Mouse (Mus musculus): ENCODE measurements around the gene Tfrc. TPM values are rescaled to one million over a fixed set of nuclear protein-coding genes. Genes with fewer than 3 reads are reported as not detected.

The Tfrc gene
- polyA plus RNA-seq, 1 experiment from 2014 or later, result 62.0 TPM

DNA sequence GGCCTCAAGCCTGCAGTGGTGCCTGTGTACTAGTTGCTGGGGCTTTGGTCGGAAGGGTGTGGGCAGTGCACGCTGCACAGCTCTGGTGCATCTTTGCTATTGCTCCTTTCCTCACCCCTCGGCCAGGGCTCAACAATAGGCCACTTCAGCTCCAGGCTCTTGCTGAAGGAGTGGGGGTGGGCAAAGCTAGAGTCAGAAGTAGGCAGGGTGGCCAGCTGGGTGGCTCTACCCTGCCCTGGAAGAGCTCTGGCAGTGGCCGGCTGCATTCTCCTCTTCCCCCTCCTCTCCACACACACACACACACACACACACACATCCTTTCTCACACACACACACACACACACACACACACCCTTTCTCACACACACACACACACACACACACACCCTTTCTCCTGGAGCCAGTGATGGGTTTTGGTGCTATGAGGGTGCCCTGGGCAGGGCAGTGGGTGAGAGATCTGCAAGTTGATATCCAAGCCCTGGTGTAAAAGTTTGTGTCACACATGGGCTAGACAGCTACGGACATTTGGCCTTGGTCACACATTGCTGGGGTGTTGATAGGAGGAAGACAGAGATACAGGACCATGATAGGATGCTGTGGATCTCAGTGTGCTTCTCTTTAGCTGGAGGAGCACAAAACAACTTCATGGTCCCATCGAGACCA is 45.5 kb downstream of the Tfrc start:
- no peaks in the 10 kb centered on the region for H3K9me3 ChIP-seq (ENCODE audit: control insufficient read depth, low read length)
- no peak for ATAC-seq (ENCODE audit: low FRiP score, low TSS enrichment)
- H3K9ac ChIP-seq (ENCODE audit: low read depth, low read length), result no peak overlapping the region
- no peak overlapping the region for H3K4me2 ChIP-seq (replicated peaks; ENCODE audit: low read depth, low read length)
- no peak overlapping the region for H3K4me3 ChIP-seq (ENCODE audit: low read length)
- H3K27ac ChIP-seq (ENCODE audit: low read depth, low read length), result no peak overlapping the region
- 84% methylated on average over 6 of the region's 6 CpGs for WGBS
- peaks cover 20% of the 10 kb centered on the region for H3K4me1 ChIP-seq (ENCODE audit: control insufficient read depth, insufficient read depth, low read length)
- no peaks in the 10 kb centered on the region for H3K36me3 ChIP-seq (ENCODE audit: control insufficient read depth, insufficient read depth, low read length)
- H3K27me3 ChIP-seq (ENCODE audit: control insufficient read depth, insufficient read depth, low read length), result no peaks in the 10 kb centered on the region

DNA sequence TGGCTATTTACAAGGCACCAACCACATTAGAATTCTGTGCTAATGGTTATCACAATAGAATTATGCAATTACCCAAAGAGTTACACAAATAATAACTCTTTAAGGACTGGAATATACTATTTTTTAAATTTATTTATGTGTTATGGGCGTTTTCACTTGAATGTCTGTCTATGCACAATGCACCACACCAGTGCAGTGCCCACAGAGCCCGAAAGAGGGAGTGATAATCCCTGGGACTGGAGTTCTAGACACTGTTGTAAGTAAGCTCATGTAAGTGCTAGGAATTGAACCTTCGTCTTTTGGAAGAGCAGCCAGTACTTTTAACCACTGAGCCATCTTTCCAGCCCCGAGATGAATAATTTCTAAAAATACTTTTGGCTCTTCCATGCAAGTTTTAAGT is 46.8 kb downstream of the Tfrc start:
- no peaks in the 10 kb centered on the region for H3K9me3 ChIP-seq (ENCODE audit: control insufficient read depth, low read length)
- H3K27ac ChIP-seq (ENCODE audit: low read depth, low read length), result no peak overlapping the region
- H3K4me3 ChIP-seq (ENCODE audit: low read length), result no peak overlapping the region
- H3K4me1 ChIP-seq (ENCODE audit: control insufficient read depth, insufficient read depth, low read length), result peaks cover 33% of the 10 kb centered on the region
- H3K36me3 ChIP-seq (ENCODE audit: control insufficient read depth, insufficient read depth, low read length), result no peaks in the 10 kb centered on the region
- no peak for ATAC-seq (ENCODE audit: low FRiP score, low TSS enrichment)
- WGBS, result 94% methylated on average over 4 of the region's 4 CpGs
- H3K27me3 ChIP-seq (ENCODE audit: control insufficient read depth, insufficient read depth, low read length), result no peaks in the 10 kb centered on the region
- no peak overlapping the region for H3K9ac ChIP-seq (ENCODE audit: low read depth, low read length)
- H3K4me2 ChIP-seq (replicated peaks; ENCODE audit: low read depth, low read length), result no peak overlapping the region

DNA sequence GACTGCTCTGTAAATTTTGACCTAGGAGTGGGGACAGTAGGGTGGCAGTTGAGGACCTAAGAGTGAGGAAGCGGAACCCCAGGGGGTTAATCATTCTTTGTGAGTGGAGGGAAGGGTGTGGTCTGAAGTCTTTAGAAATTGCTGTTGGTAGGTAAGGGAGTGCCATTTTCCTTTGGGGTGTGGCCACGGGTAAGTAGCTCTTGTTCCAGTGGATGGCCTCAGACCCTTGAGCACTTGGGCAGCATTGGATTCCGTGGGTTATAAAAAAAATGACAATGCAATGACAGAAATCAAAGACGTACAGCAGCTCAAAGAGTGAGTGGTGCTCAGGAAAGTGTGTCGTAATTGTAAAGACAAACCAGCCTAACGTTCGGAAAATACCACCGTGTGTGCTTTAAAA is 47.6 kb downstream of the Tfrc start:
- H3K27me3 ChIP-seq (ENCODE audit: control insufficient read depth, insufficient read depth, low read length), result no peaks in the 10 kb centered on the region
- no peak overlapping the region for H3K4me2 ChIP-seq (replicated peaks; ENCODE audit: low read depth, low read length)
- H3K9me3 ChIP-seq (ENCODE audit: control insufficient read depth, low read length), result no peaks in the 10 kb centered on the region
- H3K4me3 ChIP-seq (ENCODE audit: low read length), result no peak overlapping the region
- no peak for ATAC-seq (ENCODE audit: low FRiP score, low TSS enrichment)
- no peaks in the 10 kb centered on the region for H3K36me3 ChIP-seq (ENCODE audit: control insufficient read depth, insufficient read depth, low read length)
- no peak overlapping the region for H3K27ac ChIP-seq (ENCODE audit: low read depth, low read length)
- 77% methylated on average over 8 of the region's 8 CpGs for WGBS
- H3K9ac ChIP-seq (ENCODE audit: low read depth, low read length), result no peak overlapping the region
- peaks cover 41% of the 10 kb centered on the region for H3K4me1 ChIP-seq (ENCODE audit: control insufficient read depth, insufficient read depth, low read length)

DNA sequence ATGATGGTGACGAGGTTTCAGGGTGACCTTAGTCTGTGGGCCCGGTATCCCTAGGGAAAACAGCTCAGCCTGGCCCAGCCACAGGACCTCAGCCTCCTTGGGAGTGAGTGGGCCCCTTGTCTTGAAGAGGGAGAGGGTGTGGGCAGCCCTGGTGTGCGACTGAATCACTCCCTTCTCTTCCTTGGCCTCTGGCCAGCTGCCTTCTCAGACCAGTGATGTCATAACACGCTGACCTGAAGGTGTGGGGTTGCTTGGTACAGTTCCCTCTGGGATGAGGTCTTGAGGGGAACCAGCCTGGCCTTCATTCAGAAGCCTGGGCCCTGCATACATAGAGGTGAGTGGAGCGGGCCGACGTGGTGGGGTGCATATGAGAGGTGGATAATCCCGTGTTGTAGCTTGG is 48.1 kb downstream of the Tfrc start:
- WGBS, result 70% methylated on average over 8 of the region's 8 CpGs
- no peak overlapping the region for H3K27ac ChIP-seq (ENCODE audit: low read depth, low read length)
- no peak for ATAC-seq (ENCODE audit: low FRiP score, low TSS enrichment)
- no peak overlapping the region for H3K9ac ChIP-seq (ENCODE audit: low read depth, low read length)
- H3K27me3 ChIP-seq (ENCODE audit: control insufficient read depth, insufficient read depth, low read length), result no peaks in the 10 kb centered on the region
- H3K4me3 ChIP-seq (ENCODE audit: low read length), result no peak overlapping the region
- H3K9me3 ChIP-seq (ENCODE audit: control insufficient read depth, low read length), result no peaks in the 10 kb centered on the region
- no peak overlapping the region for H3K4me2 ChIP-seq (replicated peaks; ENCODE audit: low read depth, low read length)
- H3K4me1 ChIP-seq (ENCODE audit: control insufficient read depth, insufficient read depth, low read length), result peaks cover 46% of the 10 kb centered on the region
- H3K36me3 ChIP-seq (ENCODE audit: control insufficient read depth, insufficient read depth, low read length), result no peaks in the 10 kb centered on the region

DNA sequence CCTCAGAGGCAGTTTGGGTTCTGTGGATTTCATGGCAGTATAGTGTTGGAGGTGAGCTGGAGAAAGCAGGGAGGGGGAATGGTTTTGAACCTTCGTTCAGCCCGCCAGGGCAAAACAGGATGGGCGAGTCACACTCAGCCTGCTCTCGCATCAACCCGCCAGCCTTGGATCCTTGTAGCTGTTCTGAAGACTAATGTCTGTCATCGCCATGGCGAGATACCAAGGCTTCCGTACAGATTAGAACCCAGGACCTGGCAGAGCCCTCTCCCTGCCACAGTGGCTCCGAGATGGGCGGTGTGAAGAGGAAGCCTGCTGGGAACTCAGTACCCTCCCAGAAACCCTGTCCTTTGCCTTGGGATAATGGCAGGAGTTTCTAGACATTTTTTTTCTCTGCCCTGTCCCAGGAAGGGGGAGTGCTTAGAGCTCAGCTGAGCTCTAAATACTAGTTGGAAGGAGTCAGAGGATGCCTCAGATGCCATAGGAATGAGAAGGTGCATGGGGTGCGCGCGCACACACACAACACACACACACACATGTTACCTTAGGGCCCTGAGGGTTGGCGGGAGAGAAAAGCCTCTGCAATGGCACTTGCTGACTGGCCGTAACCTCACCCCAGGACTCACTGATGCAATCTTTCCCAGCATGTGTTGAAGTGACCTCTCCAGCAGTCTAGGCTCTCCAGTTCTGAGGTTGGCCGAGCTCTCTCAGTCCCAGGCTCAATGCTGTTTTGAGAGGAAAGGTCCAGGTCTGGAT is 49.0 kb downstream of the Tfrc start:
- H3K27ac ChIP-seq (ENCODE audit: low read depth, low read length), result no peak overlapping the region
- no peaks in the 10 kb centered on the region for H3K27me3 ChIP-seq (ENCODE audit: control insufficient read depth, insufficient read depth, low read length)

DNA sequence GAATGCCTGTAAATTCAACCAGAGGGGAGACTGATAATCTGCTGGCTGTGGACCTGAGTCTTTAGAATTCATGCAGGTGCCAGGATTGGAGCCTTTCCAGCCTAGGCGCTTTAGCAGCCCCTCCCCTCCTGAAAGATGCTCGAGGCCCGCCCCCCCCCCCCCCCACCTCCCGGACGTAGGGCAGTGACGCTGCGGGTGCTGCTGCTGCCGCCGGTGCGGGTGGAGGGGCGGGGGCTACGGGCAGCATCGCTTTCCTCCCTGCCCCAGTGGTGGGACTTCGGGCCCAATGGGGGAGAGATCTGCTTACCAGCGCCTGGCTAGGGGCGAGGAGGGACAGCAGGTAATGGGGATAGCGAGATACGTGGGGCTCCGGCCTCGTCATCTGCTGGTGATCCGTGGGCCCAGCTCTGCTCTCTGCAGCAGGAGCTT is 50.0 kb downstream of the Tfrc start:
- H3K27me3 ChIP-seq (ENCODE audit: control insufficient read depth, insufficient read depth, low read length), result no peaks in the 10 kb centered on the region
- H3K9ac ChIP-seq (ENCODE audit: low read depth, low read length), result peak overlapping the region; percentile 52
- H3K9me3 ChIP-seq (ENCODE audit: control insufficient read depth, low read length), result no peaks in the 10 kb centered on the region
- peak overlapping the region; percentile 62 for H3K4me2 ChIP-seq (replicated peaks; ENCODE audit: low read depth, low read length)
- H3K4me1 ChIP-seq (ENCODE audit: control insufficient read depth, insufficient read depth, low read length), result peaks cover 54% of the 10 kb centered on the region
- H3K4me3 ChIP-seq (ENCODE audit: low read length), result peak overlapping the region; percentile 29
- H3K27ac ChIP-seq (ENCODE audit: low read depth, low read length), result 0 out of 2 replicates have a peak overlapping the region, but pooled peaks have one; percentile 47
- no peak for ATAC-seq (ENCODE audit: low FRiP score, low TSS enrichment)
- H3K36me3 ChIP-seq (ENCODE audit: control insufficient read depth, insufficient read depth, low read length), result no peaks in the 10 kb centered on the region
- WGBS, result 5% methylated on average over 11 of the region's 21 CpGs

More for the DNA sequence above, 49.0 kb downstream of the Tfrc start:
- no peak overlapping the region for H3K4me2 ChIP-seq (replicated peaks; ENCODE audit: low read depth, low read length)
- H3K36me3 ChIP-seq (ENCODE audit: control insufficient read depth, insufficient read depth, low read length), result no peaks in the 10 kb centered on the region
- H3K4me3 ChIP-seq (ENCODE audit: low read length), result no peak overlapping the region
- ATAC-seq (ENCODE audit: low FRiP score, low TSS enrichment), result no peak
- 90% methylated on average over 16 of the region's 16 CpGs for WGBS
- no peaks in the 10 kb centered on the region for H3K9me3 ChIP-seq (ENCODE audit: control insufficient read depth, low read length)
- no peak overlapping the region for H3K9ac ChIP-seq (ENCODE audit: low read depth, low read length)
- H3K4me1 ChIP-seq (ENCODE audit: control insufficient read depth, insufficient read depth, low read length), result peaks cover 51% of the 10 kb centered on the region

DNA sequence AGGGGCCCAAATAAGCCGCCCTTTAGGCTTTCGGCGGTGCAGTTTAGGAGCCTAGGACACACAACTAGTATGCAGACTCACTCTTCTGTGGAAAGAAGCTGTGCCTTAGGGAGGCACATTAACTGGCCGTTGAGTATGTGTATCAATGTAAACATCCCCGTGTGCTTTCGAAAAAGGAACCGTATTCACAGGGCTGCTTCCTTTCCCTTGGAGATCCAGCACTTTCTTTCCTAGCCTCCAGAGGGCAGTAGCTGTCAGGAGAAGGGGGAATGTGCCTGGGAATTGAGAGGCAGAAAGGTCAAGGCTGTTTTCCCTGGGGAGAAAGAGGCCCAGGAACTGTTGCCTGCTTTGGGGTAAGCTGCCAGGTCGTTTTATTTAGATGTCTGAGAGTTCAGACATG is 50.7 kb downstream of the Tfrc start:
- Histone ChIP-seq H3K9ac (ENCODE audit: low read depth, low read length) (no peak overlapping the region), H3K4me3 (ENCODE audit: low read length) (peak overlapping the region; percentile 29), H3K9me3 (ENCODE audit: control insufficient read depth, low read length) (no peaks in the 10 kb centered on the region), H3K4me2 (replicated peaks; ENCODE audit: low read depth, low read length) (peak overlapping the region; percentile 62), H3K27ac (ENCODE audit: low read depth, low read length) (0 out of 2 replicates have a peak overlapping the region, but pooled peaks have one; percentile 47), H3K36me3 (ENCODE audit: control insufficient read depth, insufficient read depth, low read length) (peaks cover 1% of the 10 kb centered on the region; the same call in 1 of the 2 replicates), H3K27me3 (ENCODE audit: control insufficient read depth, insufficient read depth, low read length) (no peaks in the 10 kb centered on the region), H3K4me1 (ENCODE audit: control insufficient read depth, insufficient read depth, low read length) (peaks cover 54% of the 10 kb centered on the region)
- 12% methylated on average over 8 of the region's 8 CpGs for WGBS
- no peak for ATAC-seq (ENCODE audit: low FRiP score, low TSS enrichment)

DNA sequence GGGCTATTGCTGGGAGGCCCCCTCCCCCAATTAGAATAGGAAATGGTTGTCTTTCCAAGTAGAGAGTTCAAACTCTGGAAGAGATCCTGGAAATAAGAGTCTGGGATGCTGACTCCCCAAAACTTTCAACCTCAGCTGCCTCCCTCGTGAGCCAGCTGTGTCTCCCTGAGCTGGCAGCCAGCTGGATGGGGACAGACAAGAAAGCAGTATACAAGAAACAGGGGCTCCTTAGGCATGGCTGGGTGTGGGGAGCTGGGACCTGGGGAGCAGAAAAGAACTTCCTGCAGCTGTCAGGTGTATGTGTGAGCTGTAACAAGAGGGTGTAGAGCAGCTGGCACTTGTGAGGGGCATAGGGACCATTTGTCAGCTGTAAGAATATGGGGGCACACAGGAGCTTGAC is 51.4 kb downstream of the Tfrc start:
- H3K4me2 ChIP-seq (replicated peaks; ENCODE audit: low read depth, low read length), result no peak overlapping the region
- H3K4me1 ChIP-seq (ENCODE audit: control insufficient read depth, insufficient read depth, low read length), result peaks cover 54% of the 10 kb centered on the region
- H3K27me3 ChIP-seq (ENCODE audit: control insufficient read depth, insufficient read depth, low read length), result no peaks in the 10 kb centered on the region
- WGBS, result 45% methylated on average over 1 of the region's 1 CpGs
- H3K4me3 ChIP-seq (ENCODE audit: low read length), result no peak overlapping the region
- H3K9ac ChIP-seq (ENCODE audit: low read depth, low read length), result peak overlapping the region; percentile 12; the same call in 1 of the 2 replicates
- ATAC-seq (ENCODE audit: low FRiP score, low TSS enrichment), result no peak
- H3K36me3 ChIP-seq (ENCODE audit: control insufficient read depth, insufficient read depth, low read length), result peaks cover 3% of the 10 kb centered on the region; the same call in 1 of the 2 replicates
- H3K9me3 ChIP-seq (ENCODE audit: control insufficient read depth, low read length), result no peaks in the 10 kb centered on the region
- H3K27ac ChIP-seq (ENCODE audit: low read depth, low read length), result peak overlapping the region; percentile 66; the same call in 1 of the 2 replicates

Measured in kidney, embryonic 14.5 days (tissue).